Mouse (Mus musculus) left cerebral cortex, postnatal 36 days (tissue): ENCODE results near the gene Uba7. TPM values are rescaled to one million over a fixed set of nuclear protein-coding genes. Genes with fewer than 3 reads are reported as not detected.

Experiments used
- DNase-seq, 2 experiments: peaks; one replicate each; pipeline ENCODE4 v3.0.0; 2021 to 2022; ENCODE audit warnings: low spot score in 2 of 2, mixed read lengths in 1 of 2
- intact Hi-C: fragments of 180-260 bp; cut with DNase I; formaldehyde crosslinking; loops from one replicate; pipeline ENCODE4 v1.15.1; 2025
- total RNA-seq, 2 experiments: library from RNA; stranded (reverse); gene quantifications; 2 replicates each; pipeline ENCODE4 v1.2.3; 2021

The Uba7 gene
- total RNA-seq, 2 experiments from 2014 or later, result 2.4 to 3.9 TPM

DNA sequence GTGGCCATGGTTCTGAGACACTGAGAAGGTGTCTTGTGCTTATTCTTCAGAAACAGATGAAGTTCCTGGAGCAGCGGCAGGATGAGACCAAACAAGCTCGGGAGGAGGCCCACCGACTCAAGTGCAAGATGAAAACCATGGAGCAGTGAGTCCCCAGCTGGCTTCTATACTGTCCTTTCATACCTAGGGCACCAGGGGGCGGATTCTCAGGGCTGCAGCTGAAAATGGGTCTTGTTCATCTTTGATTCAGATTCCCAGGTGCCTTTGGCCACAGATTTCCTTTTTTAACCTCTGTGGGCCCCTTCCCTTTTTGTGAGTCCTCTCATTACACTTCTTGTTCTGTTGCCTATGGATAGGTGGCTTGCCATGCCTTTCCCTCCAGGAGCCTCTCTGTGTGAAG is 14.4 kb upstream of the Uba7 start:
- intact Hi-C loops, result loop anchor here (5.0 kb wide), 2 partner anchors 91 to 106 kb away; partner anchors contain the start of gene Amigo3

DNA sequence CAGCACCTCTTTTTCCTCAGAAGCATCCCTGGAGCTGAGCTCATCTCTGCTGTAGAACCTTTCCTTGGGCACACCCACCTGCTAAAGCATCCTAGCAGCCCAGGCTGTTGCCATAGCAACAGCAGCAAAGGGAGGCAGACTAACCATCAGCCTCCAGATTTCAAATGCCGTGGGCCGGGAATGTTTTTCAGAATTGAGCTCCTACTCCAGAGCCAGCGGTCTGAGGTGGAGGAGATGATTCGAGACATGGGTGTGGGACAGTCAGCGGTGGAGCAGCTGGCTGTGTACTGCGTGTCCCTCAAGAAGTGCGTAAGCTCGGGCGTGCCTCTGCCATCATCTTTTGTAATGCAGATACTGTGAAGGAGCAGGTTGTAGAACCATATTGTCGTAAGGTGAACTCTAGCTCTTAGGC is 13.9 kb upstream of the Uba7 start:
- intact Hi-C loops, result loop anchor here (5.0 kb wide), 2 partner anchors 91 to 106 kb away; partner anchors contain the start of gene Amigo3
- peak; percentile 85 to 86 for DNase-seq

More for the DNA sequence above, 14.4 kb upstream of the Uba7 start:
- no peak for DNase-seq

DNA sequence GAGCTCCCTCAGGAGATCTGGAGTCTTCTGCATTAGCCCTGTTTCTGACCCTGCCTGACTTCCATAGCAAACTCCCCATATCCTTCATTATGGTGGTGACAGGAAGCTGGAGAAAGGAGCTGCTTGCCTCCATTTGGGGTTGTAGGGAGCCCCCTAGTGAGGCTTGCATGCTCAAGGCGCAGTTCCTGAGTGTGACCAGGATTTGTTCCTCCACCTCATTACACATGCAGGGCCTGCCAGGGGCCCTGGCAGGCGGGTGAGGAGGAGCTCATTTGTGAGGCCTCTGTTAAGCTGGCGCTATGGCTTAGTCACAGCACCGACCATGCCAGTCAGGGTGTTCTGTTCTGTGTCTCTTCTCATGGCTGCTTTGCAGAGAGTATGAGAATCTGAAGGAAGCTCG is 13.4 kb upstream of the Uba7 start:
- intact Hi-C loops, result loop anchor here (1.0 to 5.0 kb wide), 3 partner anchors 58 to 105 kb away; partner anchors contain the start of gene Amigo3
- peak; percentile 69 to 72 for DNase-seq

DNA sequence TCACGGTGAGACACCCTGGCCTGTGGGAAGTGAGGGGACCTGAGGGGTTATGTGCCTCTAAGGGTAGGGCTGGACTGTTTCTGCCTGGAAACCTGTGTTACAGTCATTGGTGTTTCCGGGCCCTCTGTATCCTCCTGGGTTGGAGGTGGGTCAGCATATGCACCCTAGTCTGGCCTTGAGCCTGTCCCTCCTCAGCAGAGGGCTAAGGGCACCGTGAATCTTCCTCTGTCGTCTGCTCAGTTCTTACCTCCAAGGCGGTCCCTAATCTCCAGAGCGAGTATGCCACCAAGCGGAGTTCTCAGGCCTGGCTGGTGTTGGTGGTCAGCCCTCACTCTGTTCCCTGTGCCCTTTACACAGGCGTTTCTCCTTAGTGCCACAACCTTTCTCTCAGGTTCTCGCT is 12.4 kb upstream of the Uba7 start:
- intact Hi-C loops, result loop anchor here (1.0 to 5.0 kb wide), 4 partner anchors 23 to 104 kb away; partner anchors contain the start of gene Amigo3
- DNase-seq, result no peak

DNA sequence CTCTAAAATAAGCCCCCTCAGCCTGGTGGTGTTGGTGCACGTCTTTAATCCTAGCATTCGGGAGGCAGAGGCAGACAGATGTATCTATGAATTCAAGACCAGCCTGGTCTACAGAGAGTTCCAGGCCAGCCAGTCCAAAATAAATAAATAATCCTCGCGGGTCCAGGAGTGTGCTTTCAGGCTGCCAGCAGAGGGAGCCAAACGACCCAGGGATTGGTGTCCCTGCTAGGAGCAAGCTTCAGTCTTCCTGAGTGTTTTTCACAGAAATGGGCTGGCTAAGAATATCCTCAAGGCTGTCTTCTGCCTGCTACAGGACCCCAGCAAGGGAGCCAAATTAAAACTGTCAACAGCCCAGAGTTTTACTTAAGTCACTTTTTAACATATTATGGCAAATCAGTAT is 11.6 kb upstream of the Uba7 start:
- intact Hi-C loops, result loop anchor here (1.0 to 5.0 kb wide), 3 partner anchors 23 to 104 kb away; partner anchors contain the start of gene Amigo3
- peak; percentile 57 to 69 for DNase-seq

DNA sequence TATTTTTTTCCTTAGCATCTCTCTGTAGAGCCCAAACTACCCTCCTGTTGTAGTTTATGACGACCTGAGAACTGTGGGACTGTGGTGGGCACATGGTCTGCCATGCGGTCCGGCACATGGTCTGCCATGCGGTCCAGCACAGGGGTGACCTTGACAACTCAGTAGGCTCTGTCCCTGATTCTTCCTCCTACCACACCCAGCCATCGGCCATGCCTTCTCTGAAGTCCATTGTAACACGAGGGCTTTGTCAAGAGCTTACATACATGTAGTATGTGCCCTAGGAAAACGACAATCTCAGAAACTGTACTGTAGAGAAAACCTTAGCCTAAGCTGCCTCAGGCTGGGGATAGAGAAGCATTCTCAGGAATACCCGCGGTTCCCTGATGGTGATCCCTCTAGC is 10.6 kb upstream of the Uba7 start:
- intact Hi-C loops, result loop anchor here (5.0 kb wide), 2 partner anchors 88 to 103 kb away; partner anchors contain the start of gene Amigo3
- no peak for DNase-seq

DNA sequence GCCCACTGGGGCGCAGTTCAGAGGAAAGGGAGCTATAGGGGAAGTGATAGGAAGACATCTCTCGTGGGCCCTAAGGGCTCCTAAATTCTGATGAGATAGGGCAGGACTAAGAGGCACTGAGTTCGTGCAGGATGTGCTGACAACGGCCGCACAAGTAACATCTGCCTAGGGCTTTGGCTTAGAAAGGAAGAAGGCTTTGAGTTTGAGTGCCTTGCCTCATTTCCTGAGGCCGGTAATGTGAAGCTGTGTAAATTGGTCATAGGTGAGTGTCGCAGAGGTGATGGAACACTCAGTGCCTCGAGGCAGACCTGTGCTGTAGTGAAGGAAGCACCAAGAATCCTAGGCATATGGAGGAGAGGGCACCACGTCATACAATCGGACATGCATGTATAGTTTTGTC is 8.6 kb upstream of the Uba7 start:
- no peak for DNase-seq
- intact Hi-C loops, result no loop called here

DNA sequence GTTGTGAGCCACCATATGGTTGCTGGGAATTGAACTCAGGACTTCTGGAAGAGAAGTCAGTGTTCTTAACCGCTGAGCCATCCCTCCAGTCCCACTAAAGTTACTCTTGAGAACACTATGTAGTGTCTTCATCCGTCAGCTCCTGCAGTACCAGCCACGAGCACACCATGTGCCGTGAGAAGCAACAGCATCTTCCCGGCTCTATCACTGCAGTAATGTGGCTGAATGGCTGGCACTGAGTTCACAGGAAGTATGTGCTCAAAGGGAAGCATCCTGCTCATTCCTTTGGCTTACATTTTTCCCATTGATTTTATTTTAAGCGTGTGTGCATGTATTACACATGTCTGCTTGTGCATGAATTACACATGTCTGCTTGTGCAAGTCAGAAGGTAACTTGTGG is 7.9 kb upstream of the Uba7 start:
- no peak for DNase-seq

DNA sequence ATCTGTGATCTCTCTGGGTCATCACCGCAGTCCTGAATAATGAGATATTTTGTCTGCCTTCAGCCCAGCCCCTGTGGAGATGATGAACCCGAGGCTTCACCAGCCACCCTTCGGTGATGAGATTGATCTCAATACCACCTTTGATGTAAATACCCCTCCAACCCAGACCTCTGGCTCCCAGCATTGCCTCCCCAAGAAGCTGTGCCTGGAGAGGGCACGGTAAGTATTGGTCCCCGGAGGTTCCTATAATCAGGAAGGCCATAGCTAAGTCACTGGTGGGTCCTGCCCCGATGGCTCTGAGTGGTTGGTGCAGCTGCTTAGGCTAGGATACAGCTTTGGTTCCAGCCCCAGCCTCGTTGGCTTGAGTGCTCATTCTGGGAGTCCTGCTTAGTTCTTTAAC is 6.8 kb upstream of the Uba7 start:
- DNase-seq, result no peak
- intact Hi-C loops, result no loop called here

More for the DNA sequence above, 7.9 kb upstream of the Uba7 start:
- intact Hi-C loops, result no loop called here

DNA sequence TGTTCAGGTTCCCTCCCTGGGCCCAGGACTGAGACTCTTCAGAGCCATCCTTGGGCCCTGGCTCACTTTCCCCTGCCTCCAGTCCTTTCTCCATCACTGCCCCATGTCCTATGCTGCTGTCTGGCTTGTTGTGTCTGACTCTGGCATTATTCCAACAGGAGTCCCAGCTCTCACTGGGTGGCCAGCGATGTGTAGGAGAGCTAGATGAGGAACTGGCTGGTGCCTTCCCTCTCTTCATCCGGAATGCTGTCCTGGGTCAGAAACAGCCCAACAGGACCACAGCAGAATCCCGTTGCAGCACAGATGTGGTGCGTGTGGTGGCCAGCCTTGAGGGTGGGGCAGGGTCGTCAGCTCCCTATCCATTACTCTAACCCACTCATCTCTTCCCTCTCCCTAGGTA is 5.0 kb upstream of the Uba7 start:
- intact Hi-C loops, result no loop called here

DNA sequence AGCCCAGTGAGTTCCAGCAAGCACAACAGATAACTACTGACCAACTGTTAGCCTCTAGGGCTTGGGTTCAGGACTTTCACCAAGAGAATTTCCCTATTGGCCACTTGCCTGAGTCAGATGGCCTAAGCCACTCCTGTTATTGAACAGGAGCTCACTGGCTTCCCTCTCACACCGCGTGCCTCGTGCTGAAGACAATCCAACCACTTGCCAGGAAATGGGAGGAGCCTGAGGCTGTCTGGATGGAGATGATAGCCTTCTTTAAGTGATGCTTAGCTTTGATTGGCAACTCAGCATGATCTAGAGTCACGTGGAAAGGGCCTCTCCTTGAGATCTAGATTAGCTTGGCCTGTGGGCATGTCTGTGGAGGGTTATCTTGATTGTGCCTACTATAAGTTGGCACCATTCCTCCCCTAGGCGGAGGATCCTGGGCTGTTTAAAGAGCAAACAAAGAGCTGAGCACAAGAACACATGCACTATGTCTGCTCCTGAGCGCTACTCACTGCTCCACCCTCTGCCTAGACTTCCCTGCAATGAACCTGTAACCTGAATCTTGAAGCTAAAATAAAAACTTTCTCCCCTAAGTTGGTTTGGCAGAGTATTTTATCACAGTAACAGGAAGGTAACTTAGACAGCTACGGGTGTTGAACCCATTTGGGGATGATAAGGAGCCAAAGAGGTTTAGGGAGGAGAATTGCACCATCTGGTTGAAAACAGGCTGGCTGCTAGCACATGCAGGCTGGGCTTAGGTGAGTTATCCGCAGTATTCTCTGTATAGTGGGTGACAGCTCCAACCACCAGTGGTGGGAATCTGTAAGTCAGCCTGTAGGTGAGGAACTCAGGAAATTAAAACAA is 3.4 kb upstream of the Uba7 start:
- no peak for DNase-seq
- intact Hi-C loops, result no loop called here

More for the DNA sequence above, 5.0 kb upstream of the Uba7 start:
- no peak for DNase-seq

DNA sequence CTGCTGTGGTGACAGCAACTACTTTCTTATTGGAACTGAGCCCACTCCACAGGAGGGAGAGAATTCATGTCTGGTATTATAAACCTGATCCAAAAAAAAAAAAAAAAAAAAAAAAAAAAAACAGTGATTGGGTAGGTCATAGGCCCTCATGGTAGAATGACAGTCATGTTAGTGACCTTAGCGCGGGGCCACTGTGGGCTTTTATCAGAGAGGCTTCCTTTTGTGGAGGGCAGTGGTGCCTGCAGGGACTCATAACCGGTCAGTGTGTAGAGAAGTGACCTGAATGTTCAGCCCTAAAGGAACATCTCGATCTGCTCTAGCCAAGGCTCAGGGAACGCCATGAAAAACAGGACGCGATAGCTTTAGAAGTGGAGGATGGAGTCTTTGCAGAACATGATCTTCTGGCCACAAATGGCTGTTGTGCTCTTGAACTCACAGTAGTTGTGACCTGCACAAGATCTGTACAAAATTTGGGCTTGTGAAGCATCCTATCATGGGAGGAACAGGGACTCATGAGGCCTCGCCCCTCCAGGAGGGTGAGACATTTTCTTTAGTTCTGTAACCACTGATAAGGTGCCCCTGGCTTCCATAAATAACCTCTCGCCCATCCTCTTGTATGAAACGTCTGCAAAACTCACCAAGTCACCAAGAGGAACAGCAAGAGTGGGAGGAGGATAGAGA is 674 bp upstream of the Uba7 start:
- intact Hi-C loops, result no loop called here
- no peak for DNase-seq

DNA sequence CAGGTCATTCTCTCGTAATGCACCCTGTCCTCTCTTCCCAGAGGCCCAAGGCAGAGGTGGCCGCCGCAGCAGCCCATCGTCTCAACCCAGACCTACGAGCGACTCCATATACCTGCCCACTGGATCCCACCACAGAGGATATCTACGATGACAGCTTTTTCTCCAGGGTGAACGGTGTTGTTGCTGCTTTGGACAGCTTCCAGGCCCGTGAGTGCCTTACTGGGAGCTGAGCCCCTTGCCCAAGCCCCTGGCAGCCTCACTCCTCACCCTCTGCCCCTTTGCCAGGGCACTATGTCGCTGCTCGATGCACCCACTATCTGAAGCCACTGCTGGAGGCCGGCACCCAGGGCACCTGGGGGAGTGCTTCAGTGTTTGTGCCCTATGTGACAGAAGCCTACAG is 3.5 kb downstream of the Uba7 start:
- intact Hi-C loops, result no loop called here
- no peak for DNase-seq

DNA sequence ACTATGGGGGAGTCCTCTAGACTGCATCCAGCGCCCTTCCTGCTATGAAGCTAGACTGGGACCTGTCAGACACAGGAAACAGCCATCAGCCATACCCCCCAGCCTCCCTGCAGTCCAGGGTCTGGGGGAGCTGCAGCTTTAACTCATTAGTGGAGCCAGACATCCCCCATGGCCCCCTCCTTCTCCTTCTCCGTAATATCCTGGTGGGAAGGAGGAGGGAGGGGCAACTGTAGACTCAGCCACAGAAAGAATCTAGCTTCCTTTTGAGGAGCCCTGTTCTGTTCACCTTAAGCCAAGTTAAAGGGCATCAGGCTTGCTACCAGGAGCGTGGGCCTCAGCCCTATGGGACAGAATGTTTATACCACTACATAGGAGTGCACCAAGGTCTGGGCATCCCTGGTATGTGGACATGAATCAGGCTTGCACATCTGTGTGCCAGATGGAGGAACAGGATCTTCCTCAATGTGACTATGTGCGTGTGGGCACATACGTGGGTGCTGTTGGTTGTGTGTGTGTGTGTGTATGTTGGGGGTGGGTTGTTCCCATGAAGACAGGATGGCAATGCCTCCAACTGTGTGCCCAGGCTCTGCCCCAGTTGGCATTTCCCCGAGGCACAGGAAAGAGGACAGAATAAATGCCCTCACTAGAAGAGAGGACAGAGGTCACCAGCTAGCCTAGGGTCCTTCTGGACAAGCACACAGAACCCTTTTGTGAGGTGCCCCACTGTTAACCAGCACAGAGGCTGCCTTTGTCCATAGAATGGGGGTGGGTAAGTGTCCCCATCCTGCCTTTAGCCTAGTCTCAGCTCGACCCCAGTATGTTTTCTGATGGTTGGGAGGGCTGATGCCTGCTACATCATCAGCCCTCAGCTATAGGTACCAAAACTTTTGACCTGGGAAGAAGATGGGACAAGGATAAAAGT is 6.6 kb downstream of the Uba7 start:
- intact Hi-C loops, result no loop called here

DNA sequence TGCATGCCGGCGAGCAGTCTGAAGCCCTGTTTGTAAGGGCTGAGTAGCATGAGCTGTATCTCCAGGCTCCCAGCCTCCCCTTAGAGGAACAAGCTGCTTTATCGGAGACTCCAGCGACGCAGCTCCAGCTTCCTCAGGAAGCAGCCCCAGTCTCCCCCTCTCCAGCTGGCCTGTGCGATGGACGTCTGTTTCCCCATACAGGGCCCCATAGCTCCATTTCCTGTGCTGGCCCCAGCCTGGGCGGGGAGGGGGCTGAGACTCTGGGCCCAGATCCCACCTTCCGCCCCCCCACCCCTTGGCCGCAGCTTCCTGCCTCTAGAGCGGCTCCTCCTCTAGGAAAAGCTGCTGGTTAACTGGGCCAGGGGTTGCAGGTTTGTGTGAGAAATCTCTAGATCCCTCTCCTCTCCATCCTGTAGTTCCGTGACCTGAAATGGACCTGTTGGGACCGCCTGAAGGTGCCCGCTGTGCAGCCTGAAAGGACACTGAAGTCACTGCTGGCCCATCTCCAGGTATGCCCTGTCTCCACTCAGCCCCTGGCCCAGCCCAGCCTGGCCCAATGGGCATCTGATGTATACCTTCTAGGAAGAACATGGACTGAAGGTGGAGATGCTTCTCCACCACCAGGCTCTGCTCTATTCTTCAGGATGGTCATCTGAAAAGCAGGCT is 7.5 kb downstream of the Uba7 start, which contains the start of gene Gm20661:
Gm20661 (plus strand) TSS at position 378 of the 666 bp plus-strand sequence.
- peak in 1 of 2 experiments; percentile 35 for DNase-seq
- intact Hi-C loops, result no loop called here

More for the DNA sequence above, 6.6 kb downstream of the Uba7 start:
- DNase-seq, result peak; percentile 47 to 53

DNA sequence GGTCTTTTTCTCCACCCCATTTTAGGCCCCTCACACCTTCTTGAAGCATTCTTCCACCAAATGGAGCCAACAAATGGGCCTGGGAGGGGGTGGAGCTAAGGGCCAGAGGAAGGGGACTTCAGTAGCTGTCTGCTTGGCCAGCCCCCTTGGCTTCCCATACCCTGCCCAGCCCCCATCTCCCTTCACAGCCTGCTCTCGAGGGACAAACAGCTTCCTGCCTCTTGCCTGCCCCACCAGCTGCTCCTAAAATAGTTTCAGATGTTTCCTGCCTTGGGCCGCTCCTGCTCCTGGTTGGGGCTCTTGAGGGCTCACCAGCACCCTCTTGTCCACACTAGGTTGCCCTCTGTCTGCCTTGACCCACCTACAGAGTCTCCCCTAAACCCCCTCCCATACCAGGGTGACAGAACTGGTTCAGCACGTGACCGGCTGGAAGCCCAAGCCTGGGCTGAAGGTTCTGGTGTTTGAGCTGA is 8.2 kb downstream of the Uba7 start:
- DNase-seq, result peak in 1 of 2 experiments; percentile 50
- intact Hi-C loops, result no loop called here

DNA sequence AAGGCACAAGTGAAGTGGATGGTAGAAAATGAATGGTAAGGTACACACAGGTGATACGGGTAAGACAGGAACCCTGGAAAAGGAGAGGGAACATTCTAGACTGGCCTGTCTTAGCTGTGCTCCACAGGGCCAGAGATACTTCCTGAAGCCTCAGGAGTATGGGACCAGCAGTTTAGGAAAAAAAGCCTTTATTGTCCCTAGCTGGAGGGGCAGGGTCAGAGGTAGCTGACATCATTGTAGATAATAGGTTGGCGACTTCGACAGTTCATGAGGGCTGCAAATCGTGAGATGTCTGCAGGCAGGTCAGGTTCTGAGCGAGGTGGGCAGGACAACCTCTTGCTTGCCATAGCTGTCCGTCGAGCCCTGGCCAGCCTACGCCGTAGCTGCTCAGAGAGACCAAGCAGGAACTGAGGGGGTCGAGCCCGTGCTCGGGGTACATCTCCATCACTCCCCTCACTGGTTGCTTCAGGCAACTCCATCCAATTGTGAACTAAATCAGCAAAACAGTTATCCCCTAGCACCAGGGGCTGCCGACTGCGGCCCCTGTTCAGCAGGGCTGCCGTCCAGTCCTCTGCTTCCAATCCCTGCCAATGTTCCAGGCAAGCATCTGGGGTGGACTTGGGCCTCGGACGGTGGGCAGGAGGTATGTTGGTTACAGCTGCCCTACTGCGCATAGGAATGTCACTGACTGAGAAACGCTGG is 8.9 kb downstream of the Uba7 start:
- intact Hi-C loops, result no loop called here
- DNase-seq, result no peak

DNA sequence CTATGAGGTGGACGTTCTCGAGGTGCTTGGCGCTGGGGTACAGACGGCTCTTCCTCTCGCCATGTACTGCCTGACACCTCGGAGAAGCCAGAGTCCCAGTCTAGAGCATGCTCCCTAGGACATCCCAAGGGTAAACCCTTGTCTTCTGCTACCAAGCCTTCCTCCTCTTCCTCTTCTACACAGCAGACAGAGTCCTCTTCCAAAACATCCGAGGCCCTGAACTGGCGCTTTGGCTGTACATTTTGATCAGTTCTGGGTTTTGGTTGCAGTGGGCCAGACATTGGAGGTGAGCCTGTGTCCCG is 9.4 kb downstream of the Uba7 start:
- DNase-seq, result no peak
- intact Hi-C loops, result no loop called here
